Mouse (Mus musculus) embryo, embryonic 9.5 days (tissue): ENCODE measurements at regions not wholly inside any gene's neighbourhood (a gene's known extent, or its start where the extent isn't known, plus 50 kb on each side); places are given as distances from the start of the nearest gene placed in this dataset.

Source experiments
- DNase-seq: peaks from one replicate; pipeline ENCODE4 v3.0.0-alpha.2; 2017; ENCODE audit errors: extremely low spot score

- DNase-seq = no peak
Observed at GRCm38 (mm10) chr11:52541210-52541609, 145.0 kb downstream of the 9530068E07Rik start.

- DNase-seq = no peak
Observed at GRCm38 (mm10) chr11:52551451-52551850, 155.2 kb downstream of the 9530068E07Rik start.

- DNase-seq = no peak
Observed at GRCm38 (mm10) chr11:52552860-52553259, 156.6 kb downstream of the 9530068E07Rik start.

- DNase-seq = no peak
Observed at GRCm38 (mm10) chr11:52557836-52558235, 161.6 kb downstream of the 9530068E07Rik start.

- no peak for DNase-seq
Observed at GRCm38 (mm10) chr11:52558782-52559181, 162.6 kb downstream of the 9530068E07Rik start.

- no peak for DNase-seq
Observed at GRCm38 (mm10) chr11:52561281-52561680, 165.1 kb downstream of the 9530068E07Rik start.

GRCm38 (mm10) chr11:52565457-52565856 lies 169.2 kb downstream of the 9530068E07Rik start:
- peak; percentile 38 for DNase-seq

GRCm38 (mm10) chr11:52566026-52566425 lies 169.8 kb downstream of the 9530068E07Rik start:
- DNase-seq = no peak

GRCm38 (mm10) chr11:52567945-52568687 lies 171.9 kb downstream of the 9530068E07Rik start:
- no peak for DNase-seq

GRCm38 (mm10) chr11:52568794-52569193 lies 172.6 kb downstream of the 9530068E07Rik start:
- no peak for DNase-seq

GRCm38 (mm10) chr11:52569759-52570158 lies 173.5 kb downstream of the 9530068E07Rik start:
- no peak for DNase-seq

- no peak for DNase-seq
Observed at GRCm38 (mm10) chr11:52578471-52578870, 182.2 kb downstream of the 9530068E07Rik start.

GRCm38 (mm10) chr11:52579764-52580377 lies 183.6 kb downstream of the 9530068E07Rik start:
- DNase-seq = no peak

GRCm38 (mm10) chr11:52591596-52592180 lies 172.7 kb upstream of the Fstl4 start:
- no peak for DNase-seq

GRCm38 (mm10) chr11:52594092-52594491 lies 170.3 kb upstream of the Fstl4 start:
- no peak for DNase-seq

- DNase-seq = no peak
Observed at GRCm38 (mm10) chr11:52601196-52601595, 163.2 kb upstream of the Fstl4 start.

GRCm38 (mm10) chr11:52602061-52602561 lies 162.3 kb upstream of the Fstl4 start:
- DNase-seq = no peak

- DNase-seq = no peak
Observed at GRCm38 (mm10) chr11:52602796-52603195, 161.6 kb upstream of the Fstl4 start.

GRCm38 (mm10) chr11:52610681-52611165 lies 153.7 kb upstream of the Fstl4 start:
- no peak for DNase-seq

- DNase-seq = no peak
Observed at GRCm38 (mm10) chr11:52615622-52616021, 148.8 kb upstream of the Fstl4 start.

GRCm38 (mm10) chr11:52618646-52619045 lies 145.8 kb upstream of the Fstl4 start:
- DNase-seq = no peak

- no peak for DNase-seq
Observed at GRCm38 (mm10) chr11:52622861-52623260, 141.6 kb upstream of the Fstl4 start.

- no peak for DNase-seq
Observed at GRCm38 (mm10) chr11:52628875-52629274, 135.6 kb upstream of the Fstl4 start.
